Mouse (Mus musculus) heart, adult 2 months (tissue): ENCODE data around the gene Tnmd. TPM values are rescaled to one million over a fixed set of nuclear protein-coding genes. Genes with fewer than 3 reads are reported as not detected.

ENCODE experiments used
- DNase-seq, 2 experiments: peaks; one replicate each; pipeline ENCODE4 v3.0.0; 2021
- H3K27ac ChIP-seq: fragments of 200-600 bp; 2 replicates; pipeline ENCODE4 v1.8.1; 2022
- H3K27me3 ChIP-seq: fragments of 200-500 bp; 2 replicates; pipeline ENCODE4 v1.6.1; 2012; ENCODE audit warnings: mild to moderate bottlenecking, low read length, inconsistent platforms, mixed read lengths; ENCODE audit not compliant: control insufficient read depth, insufficient read depth
- H3K36me3 ChIP-seq: fragments of 200-500 bp; 2 replicates; pipeline ENCODE4 v1.6.1; 2012; ENCODE audit warnings: low read length, inconsistent platforms; ENCODE audit not compliant: control insufficient read depth, insufficient read depth
- H3K4me1 ChIP-seq: fragments of 200-500 bp; 2 replicates; pipeline ENCODE4 v1.6.1; 2011; ENCODE audit warnings: low read length; ENCODE audit not compliant: control insufficient read depth, insufficient read depth
- H3K4me3 ChIP-seq: fragments of 200-600 bp; 2 replicates; pipeline ENCODE4 v1.8.1; 2022
- H3K79me2 ChIP-seq: fragments of 200-500 bp; replicated peaks from 2 replicates; pipeline ENCODE4 v1.6.1; 2012; ENCODE audit warnings: mild to moderate bottlenecking, inconsistent platforms, low read length, moderate library complexity, mixed read lengths; ENCODE audit not compliant: control insufficient read depth, insufficient read depth
- H3K9ac ChIP-seq: fragments of 200-500 bp; 2 replicates; pipeline ENCODE4 v1.6.1; 2012; ENCODE audit warnings: low read depth, mild to moderate bottlenecking, control low read depth, inconsistent platforms, low read length, mixed read lengths
- CTCF ChIP-seq: fragments of 200-600 bp; IDR thresholded peaks from 2 replicates; pipeline ENCODE4 v1.8.1; 2022; ENCODE audit warnings: antibody characterized with exemption, mild to moderate bottlenecking, moderate library complexity
- EP300 ChIP-seq: fragments of 200-500 bp; IDR thresholded peaks from 2 replicates; pipeline ENCODE4 v1.6.1; 2011; ENCODE audit warnings: low read depth, low read length, control low read depth; ENCODE audit not compliant: insufficient read depth
- POLR2A ChIP-seq: fragments of 200-500 bp; IDR thresholded peaks from 2 replicates; pipeline ENCODE4 v1.6.1; 2011; ENCODE audit warnings: mild to moderate bottlenecking, low read depth, low read length, control low read depth; ENCODE audit not compliant: insufficient read depth
- WGBS: fragments of 180-500 bp; shearing (Covaris S2); methylation state at CpG from one replicate; pipeline ENCODE4 v1.1.7; 2018; 5-methylcytosine and 5-hydroxymethylcytosine counted together
- intact Hi-C: fragments of 180-260 bp; cut with DNase I; formaldehyde crosslinking; loops from one replicate; pipeline ENCODE4 v1.15.1; 2025
- polyA plus RNA-seq: library from polyadenylated mRNA; depleted of rRNA; stranded (reverse); fragments of >200 nt; gene quantifications from 2 replicates; pipeline ENCODE4 v1.2.3, GENCODE M21; 2012; rRNA removed
- total RNA-seq, 2 experiments: library from RNA; stranded (reverse); gene quantifications; 2 replicates each; pipeline ENCODE4 v1.2.3; 2021

The Tnmd gene
- total and polyA plus RNA-seq, 3 experiments: 0.10 TPM; not detected in 2

GRCm38 (mm10) chrX:133908261-133908660, 57.5 kb downstream of the Tnmd start, which contains the start of gene Srpx2:
Gene Srpx2 (plus strand): TSS chrX:133908426.
- H3K27me3 ChIP-seq: no peaks in the 10 kb centered on the region
- no peaks in the 10 kb centered on the region for H3K79me2 ChIP-seq
- 25% methylated on average over 3 of the region's 3 CpGs for WGBS
- no peaks in the 10 kb centered on the region for H3K36me3 ChIP-seq
- H3K4me3 ChIP-seq: no peak within 1 kb of the TSS
- DNase-seq: peak in 1 of 2 experiments; percentile 6
- TF ChIP-seq POLR2A (peak; percentile 36; the same call in 1 of the 2 replicates), CTCF (no peak), EP300 (no peak)
- H3K4me1 ChIP-seq: no peaks in the 10 kb centered on the region
- intact Hi-C loops: no loop called here
- no peak within 1 kb of the TSS for H3K9ac ChIP-seq
- no peak within 1 kb of the TSS for H3K27ac ChIP-seq

GRCm38 (mm10) chrX:133911397-133912103, 60.8 kb downstream of the Tnmd start:
- peaks cover 2% of the 10 kb centered on the region for H3K4me1 ChIP-seq

DNA sequence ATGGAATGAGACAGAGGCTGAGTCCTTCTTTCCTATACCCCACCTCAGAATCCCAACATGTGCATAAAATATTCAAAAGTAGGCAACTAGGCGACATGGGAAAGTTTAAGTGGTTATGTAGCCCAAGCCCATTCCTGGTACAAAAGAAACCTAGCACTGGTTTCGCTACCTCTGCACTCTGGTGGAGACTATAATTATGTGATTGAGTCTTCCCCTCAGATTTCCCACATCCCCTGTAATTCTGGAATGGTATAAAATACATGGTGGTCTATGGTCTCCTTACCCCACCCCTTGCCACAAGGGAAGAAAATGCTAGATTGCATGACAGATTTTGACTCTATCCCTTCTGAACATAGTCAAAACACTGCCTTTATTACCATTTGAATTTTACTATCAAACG, 62.2 kb downstream of the Tnmd start:
- Histone ChIP-seq H3K4me1 (peaks cover 2% of the 10 kb centered on the region), H3K36me3 (no peaks in the 10 kb centered on the region), H3K9ac (no peak overlapping the region), H3K27me3 (no peaks in the 10 kb centered on the region), H3K27ac (no peak overlapping the region), H3K79me2 (no peaks in the 10 kb centered on the region), H3K4me3 (no peak overlapping the region)
- TF ChIP-seq POLR2A: no peak
- no peak for TF ChIP-seq EP300
- no peak for TF ChIP-seq CTCF
- WGBS: 79% methylated on average over 3 of the region's 3 CpGs
- DNase-seq: no peak
- intact Hi-C loops: no loop called here

More at GRCm38 (mm10) chrX:133911397-133912103, 60.8 kb downstream of the Tnmd start:
- intact Hi-C loops: no loop called here
- 43% methylated on average over 10 of the region's 10 CpGs for WGBS
- Histone ChIP-seq H3K79me2 (no peaks in the 10 kb centered on the region), H3K27me3 (no peaks in the 10 kb centered on the region), H3K4me3 (no peak overlapping the region), H3K36me3 (no peaks in the 10 kb centered on the region), H3K27ac (no peak overlapping the region; the same call in 1 of the 2 replicates), H3K9ac (no peak overlapping the region)
- TF ChIP-seq CTCF (no peak), POLR2A (no peak), EP300 (no peak)
- DNase-seq: peak; percentile 41 to 46

GRCm38 (mm10) chrX:133914219-133914618, 63.4 kb downstream of the Tnmd start:
- Histone ChIP-seq H3K27ac (peak overlapping the region; percentile 52; the same call in 1 of the 2 replicates), H3K9ac (no peak overlapping the region), H3K36me3 (no peaks in the 10 kb centered on the region), H3K4me1 (peaks cover 2% of the 10 kb centered on the region), H3K4me3 (no peak overlapping the region), H3K79me2 (no peaks in the 10 kb centered on the region), H3K27me3 (no peaks in the 10 kb centered on the region)
- 31% methylated on average over 7 of the region's 7 CpGs for WGBS
- DNase-seq: peak in 1 of 2 experiments; percentile 28
- intact Hi-C loops: no loop called here
- TF ChIP-seq CTCF (no peak), POLR2A (no peak), EP300 (no peak)

Other genes starting within 250 kb of the Tnmd start
- 1 to 10 TPM; 7.9 to 8.5 TPM for gene Pcdh19, start 162.0 kb upstream of the Tnmd start, total RNA-seq
- gene Pcdh19, start 162.0 kb upstream of the Tnmd start, polyA plus RNA-seq: 1.9 and 3.1 TPM in 2 replicates
- gene Tspan6, start 47.4 kb downstream of the Tnmd start, total RNA-seq: 1 to 10 TPM; 7.1 to 7.9 TPM
- gene Tspan6, start 47.4 kb downstream of the Tnmd start, polyA plus RNA-seq: 4.7 and 12.0 TPM in 2 replicates
- 1 to 10 TPM; 3.7 TPM for gene Srpx2, start 57.4 kb downstream of the Tnmd start, total RNA-seq
- 6.3 and 8.2 TPM in 2 replicates for gene Srpx2, start 57.4 kb downstream of the Tnmd start, polyA plus RNA-seq
- gene Sytl4, start 130.8 kb downstream of the Tnmd start, total RNA-seq: 1 to 10 TPM; 1.3 to 3.1 TPM
- gene Sytl4, start 130.8 kb downstream of the Tnmd start, polyA plus RNA-seq: 0.68 and 0.85 TPM in 2 replicates
- gene Cstf2, start 208.2 kb downstream of the Tnmd start, total RNA-seq: 10 to 100 TPM; 11.2 to 11.7 TPM
- gene Cstf2, start 208.2 kb downstream of the Tnmd start, polyA plus RNA-seq: 6.3 and 9.5 TPM in 2 replicates